Mouse (Mus musculus): ENCODE data around the gene Plscr5. TPM values are rescaled to one million over a fixed set of nuclear protein-coding genes. Genes with fewer than 3 reads are reported as not detected.

Gene Plscr5
- total RNA-seq, 2 experiments from 2014 or later: not detected

DNA sequence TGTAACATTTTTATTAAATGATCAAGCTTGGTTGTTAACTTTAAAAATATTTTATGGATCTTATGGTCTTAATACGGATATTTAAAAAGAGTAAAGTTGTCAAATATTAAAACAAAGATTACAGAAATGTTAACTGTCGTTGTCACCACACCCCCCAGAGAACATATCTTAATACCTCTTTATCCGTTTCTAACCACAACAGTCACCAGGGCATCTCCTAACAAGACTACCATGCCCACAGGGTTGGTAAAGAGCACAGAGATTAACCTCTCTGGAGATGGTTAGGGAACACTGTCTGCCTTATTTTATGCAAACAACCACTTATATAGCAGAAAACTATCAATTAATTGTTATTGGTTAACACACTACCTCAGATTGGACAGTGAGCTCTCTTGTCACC lies 34.1 kb downstream of the Plscr5 start:
- no peak for DNase-seq

DNA sequence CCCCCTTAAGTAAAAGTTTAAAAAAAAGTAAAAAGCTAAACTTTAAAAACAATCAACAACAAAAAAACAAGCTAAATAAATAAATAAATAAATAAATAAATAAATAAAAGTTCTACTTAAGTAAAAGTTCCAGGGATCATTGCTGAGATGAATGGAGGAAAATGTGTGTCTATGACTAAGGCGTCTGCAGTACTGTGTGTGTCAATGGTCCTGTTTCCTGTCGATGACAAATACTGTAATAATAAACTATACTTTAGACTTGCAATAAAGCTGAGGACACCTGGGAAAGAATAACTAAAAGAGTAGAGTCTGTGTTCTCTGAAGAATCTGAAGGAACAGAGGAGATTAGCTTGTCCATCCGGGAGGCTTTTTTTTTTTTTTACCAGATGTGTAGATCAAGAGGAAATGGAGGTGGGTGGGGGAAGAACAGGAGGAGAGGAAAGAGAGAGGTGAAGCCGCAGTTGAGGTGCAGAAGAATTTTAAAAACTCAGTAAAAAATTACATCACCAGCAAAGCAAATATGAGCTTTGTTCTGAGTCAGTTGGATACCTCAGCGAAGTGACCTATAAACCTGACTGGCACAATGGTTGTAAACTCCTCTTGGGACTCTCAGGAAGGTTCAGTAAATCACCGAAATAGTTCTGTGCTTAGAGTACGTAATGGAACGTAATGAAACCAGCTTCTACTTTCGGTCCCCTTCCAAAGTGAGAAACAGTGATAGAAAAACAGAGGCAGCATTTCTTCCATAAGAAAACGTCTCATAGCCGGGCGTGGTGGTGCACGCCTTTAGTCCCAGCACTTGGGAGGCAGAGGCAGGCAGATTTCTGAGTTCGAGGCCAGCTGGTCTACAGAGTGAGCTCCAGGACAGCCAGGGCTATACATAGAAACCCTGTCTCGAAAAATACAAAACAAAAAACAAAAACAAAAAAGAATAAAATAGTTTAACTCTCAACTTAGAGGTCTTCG lies 36.4 kb downstream of the Plscr5 start:
- DNase-seq: no peak

DNA sequence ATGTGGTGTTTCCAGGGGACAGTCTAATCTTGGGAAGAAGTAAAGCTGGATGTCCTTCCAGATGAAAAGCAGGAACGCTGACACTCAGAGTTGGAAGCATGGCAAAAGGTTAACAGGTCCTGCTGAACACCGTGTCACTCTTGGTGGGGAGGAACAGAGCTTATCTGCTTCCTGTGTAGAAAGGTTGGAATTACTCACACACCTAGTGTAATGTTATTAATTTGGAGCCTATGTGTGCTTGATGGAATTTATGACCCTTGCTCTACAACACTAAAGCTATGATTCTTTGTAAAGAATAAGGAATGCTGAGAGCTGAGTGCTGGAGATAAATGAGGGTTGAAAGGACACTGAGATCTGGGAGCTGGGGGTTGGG lies 37.1 kb downstream of the Plscr5 start:
- no peak for DNase-seq

DNA sequence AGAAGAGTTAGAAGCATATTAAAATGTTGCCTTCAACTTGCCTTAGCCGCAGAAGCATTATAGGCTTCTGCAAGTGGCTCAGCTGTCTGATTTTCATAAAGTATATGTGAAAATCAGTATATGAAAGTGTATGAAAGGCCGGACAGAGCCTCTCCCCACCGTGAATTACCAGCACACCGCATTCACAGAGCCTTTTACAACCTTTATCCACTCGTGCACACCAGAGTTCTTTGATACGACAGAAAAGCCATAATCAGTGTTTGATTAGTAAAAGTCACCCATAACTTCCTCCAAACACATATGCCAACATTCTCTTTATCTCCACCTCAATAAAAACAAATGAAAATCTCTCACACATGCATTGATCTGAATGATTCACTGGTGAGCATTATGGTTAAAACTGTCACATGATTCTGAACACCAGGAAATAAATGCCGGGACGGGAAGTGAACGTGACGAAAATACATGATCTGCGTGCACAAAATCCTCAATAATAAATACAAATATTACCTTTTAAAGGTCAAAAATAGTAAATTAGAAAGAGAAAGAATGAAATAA lies 42.2 kb downstream of the Plscr5 start:
- DNase-seq: no peak

DNA sequence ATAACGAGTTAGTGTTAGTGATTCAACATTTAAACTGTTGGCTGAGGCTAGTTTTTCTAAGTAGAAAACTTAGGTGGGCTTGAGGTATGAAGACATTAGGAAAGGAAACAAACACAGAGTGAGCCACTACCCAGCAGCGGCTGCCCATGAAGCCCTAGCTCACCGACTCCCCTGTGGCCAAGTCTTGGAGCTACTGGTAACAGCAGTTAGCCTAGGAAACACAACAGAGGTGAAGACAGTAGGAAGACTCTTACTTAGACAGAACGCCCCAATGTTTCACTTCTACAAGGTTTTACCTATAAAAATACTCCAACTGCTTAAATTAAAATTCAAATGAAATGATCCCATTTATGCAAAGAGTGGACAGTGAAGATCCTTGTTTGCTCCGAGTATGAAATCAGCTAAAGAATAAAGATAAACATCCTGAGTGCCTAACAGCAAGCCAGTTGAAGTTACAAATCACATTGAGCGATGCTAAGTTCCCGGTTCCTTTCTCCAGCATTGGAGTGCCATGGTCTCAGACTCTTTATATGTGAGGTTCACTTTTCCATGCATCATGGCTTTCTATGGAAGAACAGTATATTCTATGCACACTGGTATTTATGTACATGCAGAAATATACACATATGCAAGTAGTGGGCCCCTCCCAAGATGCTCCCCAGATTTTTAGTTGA lies 56.2 kb downstream of the Plscr5 start:
- DNase-seq: no peak

DNA sequence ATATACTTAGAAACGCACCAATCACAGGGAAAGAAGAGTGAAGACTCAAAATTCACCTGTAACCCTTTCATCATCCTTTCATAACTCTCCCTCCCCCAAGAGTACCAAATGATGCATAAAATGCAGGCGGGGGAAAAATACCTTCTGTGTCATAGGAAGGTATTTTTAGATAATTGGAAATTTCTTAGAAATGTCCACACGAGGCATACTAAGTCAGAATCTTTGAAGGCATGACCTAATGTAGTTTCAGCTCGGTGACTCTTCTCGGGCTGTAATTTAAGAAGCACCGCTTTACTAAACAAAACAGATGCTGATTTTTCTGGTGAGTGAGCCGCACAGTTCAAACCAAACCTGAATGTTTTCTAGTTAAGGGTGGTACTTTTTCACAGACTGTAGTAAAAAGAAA lies 56.7 kb downstream of the Plscr5 start, which contains the start of gene Plscr1:
Gene Plscr1, plus strand, starts transcription at position 304 of the 406 bp plus-strand sequence.
- no peak for DNase-seq

DNA sequence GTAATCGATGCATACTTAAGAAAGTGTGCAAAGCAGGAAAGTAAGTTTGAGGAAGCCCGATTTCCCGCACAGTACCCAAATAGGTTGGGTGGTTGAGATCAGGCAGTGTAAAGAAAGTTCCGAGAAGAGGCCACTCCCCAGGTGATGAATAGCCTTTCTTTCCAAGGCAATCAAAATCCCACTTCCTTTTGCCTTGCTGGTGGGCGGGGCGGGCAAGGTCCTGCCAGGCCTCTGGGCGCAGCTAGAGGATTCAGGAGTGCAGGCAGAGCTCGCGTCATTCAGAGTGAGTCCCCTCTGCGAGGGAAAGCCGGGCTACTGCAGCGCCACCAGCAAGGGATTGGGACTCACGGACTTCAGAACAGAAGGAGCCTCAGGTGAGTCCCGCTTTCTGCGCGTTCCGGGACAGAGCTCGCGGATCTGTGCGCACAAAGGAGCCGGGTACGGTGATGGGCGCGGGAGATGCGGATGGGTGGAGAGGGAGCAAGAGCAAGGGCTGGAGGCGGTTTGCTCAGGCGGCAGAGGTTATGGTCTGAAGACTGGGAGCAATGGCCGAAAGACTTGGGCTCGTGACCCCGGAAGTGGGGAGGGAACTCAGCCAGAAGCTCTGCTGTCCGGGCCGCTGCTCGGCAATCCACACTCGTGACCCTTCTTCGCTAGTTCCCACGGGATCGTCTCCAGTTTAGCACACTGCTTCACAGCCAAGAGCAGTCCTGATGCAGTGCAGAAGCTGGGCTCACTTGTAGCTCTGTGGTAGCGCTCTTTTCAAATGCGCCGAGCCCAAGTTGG lies 57.4 kb downstream of the Plscr5 start:
- DNase-seq: peak; percentile 84

DNA sequence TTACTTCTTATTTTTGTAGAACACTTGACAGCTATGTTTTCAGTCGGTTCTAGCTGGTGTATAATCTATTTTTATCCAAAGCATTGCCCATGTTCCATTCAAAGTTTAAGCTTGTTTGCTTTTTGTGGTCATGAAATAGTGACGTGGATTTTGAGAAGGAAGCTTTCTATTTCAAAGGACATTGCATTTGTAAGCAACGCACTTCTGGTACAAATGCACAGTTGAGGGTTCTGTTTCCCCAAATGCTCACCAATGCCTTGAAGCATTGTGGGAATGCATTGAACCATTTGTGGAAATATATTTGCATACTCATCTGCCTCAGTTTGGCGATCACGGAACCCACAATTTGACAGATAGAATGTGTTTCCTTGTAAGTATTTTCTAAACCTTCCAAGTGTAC lies 60.0 kb downstream of the Plscr5 start:
- no peak for DNase-seq

DNA sequence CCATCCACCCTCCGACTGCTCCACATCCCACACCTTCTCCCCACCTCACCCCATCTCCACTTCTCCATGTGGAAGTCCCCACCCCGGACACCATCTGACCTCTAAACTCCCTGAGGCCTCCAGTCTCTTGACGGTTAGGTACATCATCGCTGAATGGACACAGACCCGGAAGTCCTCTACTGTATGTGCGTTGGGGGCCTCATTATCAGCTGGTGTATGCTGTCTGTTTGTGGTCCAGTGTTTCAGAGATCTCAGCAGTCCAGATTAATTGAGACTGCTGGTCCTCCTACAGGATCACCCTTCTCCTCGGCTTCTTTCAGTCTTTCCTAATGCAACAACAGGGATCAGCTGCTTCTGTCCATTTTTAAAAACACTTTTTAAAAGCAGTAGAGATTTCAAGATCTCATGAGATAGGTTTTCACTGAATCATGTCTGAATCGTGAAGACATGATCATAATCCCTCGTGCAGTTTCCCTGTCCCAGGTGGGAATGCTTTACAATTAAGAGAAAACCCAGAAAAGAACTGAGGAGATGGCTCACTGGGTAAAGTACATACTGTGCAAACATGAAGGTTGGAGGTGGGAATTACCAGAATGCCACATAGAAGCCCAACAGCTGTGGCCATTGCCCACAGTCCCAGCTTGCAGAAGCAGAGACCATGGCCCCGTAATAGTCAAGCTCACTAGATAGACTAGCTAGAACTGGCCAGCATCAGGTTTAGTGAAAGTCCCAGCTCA lies 61.0 kb downstream of the Plscr5 start:
- DNase-seq: no peak

Other genes starting within 250 kb of the Plscr5 start
- gene Plscr1, start 56.8 kb downstream of the Plscr5 start, total RNA-seq (2021): 10 to 100 TPM; 15.2 TPM
- 10 to 100 TPM; 16.5 to 18.3 TPM for gene Plscr2, start 82.7 kb downstream of the Plscr5 start, total RNA-seq (2021)
- gene 1700057G04Rik, start 116.4 kb downstream of the Plscr5 start, total RNA-seq (2021): not detected

All from heart, postnatal 4 days (tissue).